Mouse (Mus musculus): ENCODE measurements around the gene Cbfb. TPM values are rescaled to one million over a fixed set of nuclear protein-coding genes. Genes with fewer than 3 reads are reported as not detected.
A peak's percentile ranks its signal among the peaks of the same experiment; 100 is the strongest.

Gene Cbfb
- total RNA-seq, 1 experiment from 2014 or later: 60.1 TPM

DNA sequence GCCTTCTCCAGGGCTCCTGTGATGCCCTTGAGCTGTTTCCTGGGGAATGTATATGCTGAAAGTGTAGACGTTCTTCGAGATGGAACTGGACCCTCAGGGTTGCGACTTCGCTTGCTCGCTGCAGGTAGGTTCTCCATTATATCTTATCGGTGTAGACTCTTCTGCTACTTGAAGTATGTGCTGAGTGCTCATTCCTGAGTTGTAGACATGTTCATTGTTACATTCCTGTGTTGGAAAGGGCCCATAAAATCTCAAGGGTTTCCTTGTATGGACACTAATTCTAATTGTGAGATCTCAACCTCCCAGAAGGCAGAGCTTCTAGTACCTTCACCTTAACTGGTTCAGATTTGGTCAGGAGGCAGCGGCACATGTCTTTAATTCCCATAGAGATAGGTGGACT, 70.5 kb downstream of the Cbfb start:
- no peak for DNase-seq

DNA sequence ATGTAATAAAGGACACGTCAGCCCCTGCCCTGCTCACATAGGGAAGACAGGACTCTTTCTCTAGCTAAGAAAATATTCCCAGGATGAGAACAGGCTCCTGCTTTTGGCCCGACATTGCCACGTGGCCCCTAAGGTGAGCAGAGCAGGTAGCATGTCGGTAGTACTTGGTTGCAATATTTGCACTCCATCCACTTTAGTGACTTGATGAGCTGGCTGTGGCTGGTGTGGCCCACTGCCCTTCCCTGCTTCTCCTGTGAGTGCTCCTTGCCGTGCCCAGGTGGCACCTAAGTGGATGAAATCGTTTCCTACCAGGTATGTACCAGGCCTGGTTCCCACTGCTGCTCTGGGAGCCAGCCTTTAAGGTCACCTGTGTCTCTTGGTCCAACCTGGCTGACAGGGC, 81.5 kb downstream of the Cbfb start:
- no peak for DNase-seq

DNA sequence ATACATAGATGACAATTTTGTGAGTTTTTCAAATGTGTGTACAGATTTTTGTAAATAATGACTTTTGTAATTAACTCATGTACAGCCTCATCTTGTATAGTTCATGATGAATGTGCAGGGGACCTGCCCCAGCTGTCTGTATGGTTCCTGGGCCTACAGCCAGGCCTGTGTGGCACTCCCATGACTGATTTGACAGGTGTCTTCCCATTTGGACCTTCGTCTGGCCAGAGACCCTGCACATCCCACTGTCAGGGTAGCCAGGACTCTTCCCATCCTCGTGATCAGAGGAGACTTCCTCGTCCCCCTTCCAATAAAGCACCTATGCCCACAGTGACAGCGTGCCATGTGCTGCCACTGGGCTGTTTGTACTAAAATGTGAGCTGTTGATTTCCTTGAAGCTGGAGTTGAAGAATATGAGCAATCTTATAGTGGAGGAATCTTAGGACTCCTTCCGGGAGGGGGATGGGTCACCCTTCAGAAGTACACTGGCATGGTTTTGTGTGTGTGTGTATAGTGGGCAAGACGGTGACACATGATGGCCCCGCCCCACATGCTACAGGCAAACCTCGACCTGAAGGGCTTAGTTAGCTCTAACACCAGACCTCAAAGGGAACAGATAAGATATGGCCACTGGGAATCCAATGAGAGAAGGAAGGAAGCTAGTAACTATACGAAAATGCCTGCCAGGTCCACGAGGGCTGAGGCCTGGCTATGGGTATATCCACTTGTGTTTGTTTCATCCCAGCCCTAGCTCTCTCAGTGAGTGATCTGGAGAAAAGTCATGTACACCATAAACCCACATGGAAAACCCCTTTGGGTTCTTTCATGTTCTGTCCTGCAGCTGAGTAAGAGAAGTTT, 82.4 kb downstream of the Cbfb start:
- no peak for DNase-seq

DNA sequence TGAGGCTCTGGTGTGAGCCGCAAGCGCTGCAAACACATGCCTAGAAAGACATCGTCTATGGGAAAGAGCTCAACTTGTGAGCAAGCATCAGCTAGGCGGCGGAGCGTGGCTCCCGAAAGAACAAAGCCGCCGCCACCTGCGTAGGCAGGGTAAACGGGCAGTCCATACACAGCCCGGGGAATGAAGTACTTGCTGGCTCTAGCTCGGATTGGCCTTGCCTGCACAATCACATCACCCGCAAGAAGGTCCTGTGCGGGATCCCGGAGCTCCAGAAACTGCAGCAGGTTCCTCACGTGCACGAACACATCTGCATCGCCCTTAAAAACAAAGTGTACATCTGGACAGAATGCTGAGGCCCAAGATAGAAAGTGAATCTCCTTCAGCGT, 83.3 kb downstream of the Cbfb start:
- DNase-seq: no peak

DNA sequence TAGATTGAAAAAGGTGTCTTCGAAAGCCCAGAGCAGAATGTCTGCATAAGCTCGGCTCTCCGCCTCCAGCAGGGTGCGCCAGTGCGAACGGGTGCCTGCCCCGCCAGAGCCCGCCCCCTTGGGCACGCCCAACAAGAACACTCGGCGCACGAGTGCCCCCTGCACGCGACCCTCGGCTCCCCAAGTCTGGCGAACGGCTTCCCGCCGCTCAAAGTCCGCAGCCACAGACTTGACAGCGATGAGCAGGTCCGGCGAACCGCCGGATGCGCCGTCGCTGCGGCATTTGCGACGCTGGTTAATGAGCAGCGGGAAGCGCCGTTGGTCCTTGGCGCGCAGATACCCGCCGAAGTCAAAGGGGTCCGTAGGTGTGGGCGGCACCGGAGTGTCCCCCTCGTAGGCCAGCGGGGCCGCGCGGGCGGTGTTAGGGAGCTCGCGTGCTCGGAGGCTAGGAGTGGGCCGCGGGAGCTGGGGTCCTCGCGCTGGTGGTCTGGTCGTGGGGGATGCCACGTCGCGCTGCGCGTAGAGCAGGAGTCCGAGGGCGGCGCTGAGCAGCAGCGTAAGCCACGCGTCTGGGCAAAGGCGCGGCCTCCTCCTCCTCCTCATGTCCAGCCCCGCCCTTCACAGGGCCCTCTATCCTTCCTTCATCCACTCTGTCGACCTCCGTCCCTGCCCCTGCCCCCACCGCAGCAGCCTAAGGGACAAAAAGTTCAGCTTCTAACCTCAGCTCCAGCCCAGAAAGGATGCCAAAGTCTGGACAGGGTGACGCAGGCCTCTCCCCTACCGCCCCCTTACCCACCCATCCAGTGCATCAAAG, 83.9 kb downstream of the Cbfb start:
- DNase-seq: peak; percentile 94

DNA sequence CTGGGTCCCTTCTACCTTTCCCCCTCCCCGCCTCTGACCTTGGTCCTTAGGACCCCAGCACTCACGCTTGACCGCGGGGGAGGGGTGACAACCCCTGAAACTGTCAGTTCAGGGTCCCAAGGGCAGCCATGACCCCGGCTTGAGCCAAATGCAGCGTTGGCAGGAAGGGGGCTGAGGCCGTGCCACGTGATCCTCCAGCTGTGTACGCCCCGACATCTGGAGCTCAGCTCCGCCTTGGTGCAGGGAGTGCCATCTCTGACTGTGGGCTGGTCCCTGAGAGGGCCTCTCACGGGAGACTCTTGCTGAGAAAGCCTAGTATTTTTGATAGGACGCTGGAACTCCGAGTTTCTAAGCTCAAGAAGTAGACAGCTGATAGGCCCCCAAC, 84.5 kb downstream of the Cbfb start, which contains the start of gene B3gnt9:
Gene B3gnt9, minus strand, starts transcription at position 188 of the 385 bp plus-strand sequence.
- DNase-seq: peak; percentile 75

DNA sequence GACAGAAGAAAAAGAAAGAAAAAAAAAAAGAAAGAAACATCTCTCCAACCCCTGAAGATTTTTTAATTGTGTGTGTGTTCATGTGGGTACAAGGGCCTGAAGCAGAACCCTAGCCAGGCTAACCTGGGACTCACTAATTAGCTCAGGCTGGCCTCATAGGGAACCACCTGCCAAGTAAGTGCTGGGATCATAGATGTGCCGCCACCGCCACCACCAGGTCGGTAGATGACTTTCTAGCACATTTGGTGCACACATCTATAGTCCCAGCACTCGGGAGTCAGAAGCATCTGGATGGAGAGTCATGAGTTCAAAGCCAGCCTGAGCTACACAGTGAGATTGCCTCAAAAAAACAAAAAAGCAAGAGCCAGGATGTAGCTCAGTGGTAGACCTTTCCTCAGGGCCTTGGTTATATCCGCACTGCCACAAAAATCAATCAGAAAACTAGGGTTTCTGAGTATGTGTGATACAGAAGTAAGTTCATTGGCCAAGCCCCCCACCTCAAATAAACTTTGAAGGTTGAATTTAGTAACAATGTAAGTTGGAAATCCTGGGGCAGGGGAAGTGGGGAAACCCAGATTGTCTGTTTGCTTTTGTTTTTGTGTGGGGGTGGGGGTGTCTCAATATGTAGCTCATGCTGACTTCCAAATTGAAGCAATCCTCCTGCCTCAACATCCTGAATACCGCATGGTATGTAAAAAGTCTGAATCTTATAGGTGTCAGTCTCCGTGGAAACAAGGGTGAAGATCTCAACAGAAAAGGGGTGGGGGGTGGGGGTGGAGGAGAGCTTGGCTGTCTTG, 87.0 kb downstream of the Cbfb start:
- no peak for DNase-seq

DNA sequence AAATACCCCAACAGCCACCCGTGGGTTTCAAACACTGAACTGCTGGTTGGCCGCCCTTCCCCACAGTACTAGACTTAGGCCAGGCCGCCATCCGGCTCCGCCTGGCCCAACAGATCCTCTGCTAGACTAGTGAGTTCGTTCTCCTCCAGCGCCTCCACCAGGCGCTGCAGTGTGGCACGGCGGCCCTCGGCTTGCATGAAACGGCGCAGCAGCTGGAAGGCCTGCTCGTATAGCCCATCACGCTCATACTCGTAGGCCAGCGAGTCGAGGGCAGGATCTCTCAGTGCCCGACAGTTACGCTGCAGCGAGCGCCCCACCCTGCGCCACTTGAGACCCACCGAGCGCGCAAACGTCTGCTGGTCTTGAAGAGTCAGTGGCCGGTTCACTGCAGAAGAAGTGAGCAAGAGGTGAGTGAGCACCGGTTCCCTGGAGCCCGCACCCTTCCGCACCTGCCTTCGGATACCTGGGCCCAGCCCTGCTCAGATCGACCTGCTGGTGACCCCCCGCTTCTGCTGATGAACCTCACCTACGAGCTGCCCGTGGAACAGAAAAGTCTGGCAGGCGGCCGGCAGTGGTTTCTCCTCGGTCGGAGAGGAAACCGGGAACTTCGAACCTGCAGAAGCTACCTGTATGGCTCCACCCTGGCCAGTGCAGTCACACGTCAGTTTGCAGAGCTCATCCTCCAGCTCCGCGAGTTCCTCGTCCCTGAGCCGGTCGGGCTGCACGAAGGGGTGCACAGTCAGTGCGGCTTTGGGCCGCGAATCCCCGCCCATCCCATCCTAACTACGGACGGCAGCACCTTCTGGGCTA, 88.6 kb downstream of the Cbfb start:
- peak; percentile 21 for DNase-seq

DNA sequence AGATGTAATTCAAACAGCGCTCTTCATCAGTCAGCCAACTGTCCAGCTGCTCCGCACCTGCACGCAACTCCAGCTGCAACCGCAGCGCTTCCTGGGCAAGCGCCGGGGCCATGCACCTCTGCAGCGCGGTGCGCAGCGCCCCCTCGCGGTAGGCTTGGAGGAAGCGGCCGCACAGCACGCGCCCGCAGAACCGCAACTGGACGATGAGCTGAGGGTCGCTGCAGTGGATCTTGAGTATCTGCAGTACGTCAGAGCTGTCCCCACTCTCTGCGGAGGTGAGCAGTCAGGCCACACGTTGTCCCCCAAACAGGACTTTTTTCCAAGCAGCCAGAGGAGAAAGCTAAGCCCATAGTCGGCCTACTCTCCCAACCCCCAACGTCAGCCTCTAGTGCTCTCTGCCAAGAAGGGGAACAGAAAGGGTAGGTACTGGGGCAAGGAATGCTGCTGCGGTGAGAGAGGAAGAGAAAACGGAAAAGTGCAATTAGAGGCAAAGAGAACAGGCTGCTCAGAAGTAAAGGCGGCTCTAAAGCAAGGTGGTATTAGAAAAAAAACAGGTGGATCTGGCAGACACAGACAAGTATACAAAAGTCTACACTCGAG, 89.3 kb downstream of the Cbfb start:
- peak; percentile 90 for DNase-seq

DNA sequence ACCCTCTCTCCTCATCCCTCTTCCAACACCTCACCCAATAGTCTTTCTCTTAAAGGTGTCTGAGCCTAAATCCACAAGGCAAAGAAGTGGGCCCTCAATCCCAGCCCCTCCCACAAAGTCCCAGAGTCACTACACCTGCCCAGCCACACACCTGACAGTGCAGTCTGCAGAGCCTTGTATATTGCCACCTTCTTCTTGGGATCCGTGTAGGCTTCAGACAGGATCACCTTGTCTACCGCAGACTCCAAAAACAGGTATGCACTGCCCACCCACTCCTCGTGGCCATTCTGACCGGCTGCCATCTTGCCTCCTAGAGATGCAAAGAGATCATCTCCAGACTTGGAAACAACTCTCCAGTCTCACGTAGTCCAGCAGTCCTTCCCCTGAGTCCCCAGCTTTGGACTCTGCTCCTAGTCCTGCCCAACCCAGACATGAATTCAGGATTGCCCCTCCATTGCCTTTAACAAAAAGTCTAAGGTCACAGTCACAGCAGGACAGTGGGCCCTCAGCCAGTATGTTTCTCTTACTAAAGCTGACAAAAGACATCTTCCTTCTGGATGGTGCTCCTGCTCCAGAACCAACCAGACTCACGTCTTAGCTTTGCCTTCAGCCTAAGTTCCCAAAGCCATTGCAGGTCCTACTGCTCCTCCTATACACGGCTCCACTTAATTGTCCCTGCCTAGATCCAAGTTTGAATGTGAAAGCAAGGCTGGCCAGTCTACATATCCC, 90.1 kb downstream of the Cbfb start:
- no peak for DNase-seq

DNA sequence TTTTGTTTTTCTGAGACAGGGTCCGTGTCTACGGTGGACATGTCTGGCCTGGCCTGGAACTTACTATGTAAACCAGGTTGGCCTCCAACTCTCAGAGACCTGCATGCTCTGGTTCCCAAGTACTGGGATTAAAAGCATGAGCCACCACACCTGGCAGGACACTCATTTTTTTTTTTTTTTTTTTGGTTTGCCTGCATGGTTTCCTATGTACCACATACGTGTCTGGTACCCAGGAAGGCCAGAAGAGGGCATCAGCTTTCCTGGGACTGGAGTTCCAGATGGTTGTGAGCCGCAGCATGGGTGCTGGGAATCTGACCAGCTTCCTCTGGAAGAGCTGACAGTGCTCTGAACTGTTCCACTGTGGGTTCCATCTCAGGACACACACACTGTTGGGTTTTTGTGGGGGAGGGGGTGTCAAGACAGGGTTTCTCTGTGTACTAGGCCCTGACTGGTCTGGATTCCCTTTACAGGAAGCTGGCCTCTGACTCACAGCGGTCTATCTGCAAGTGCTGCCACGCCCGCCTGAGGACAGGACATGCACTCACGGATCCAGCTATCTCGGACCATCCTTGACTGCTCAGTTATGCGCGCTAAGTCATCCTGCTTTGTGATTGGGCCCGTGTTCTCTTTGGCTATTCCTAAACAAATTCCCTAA, 91.0 kb downstream of the Cbfb start:
- DNase-seq: no peak

DNA sequence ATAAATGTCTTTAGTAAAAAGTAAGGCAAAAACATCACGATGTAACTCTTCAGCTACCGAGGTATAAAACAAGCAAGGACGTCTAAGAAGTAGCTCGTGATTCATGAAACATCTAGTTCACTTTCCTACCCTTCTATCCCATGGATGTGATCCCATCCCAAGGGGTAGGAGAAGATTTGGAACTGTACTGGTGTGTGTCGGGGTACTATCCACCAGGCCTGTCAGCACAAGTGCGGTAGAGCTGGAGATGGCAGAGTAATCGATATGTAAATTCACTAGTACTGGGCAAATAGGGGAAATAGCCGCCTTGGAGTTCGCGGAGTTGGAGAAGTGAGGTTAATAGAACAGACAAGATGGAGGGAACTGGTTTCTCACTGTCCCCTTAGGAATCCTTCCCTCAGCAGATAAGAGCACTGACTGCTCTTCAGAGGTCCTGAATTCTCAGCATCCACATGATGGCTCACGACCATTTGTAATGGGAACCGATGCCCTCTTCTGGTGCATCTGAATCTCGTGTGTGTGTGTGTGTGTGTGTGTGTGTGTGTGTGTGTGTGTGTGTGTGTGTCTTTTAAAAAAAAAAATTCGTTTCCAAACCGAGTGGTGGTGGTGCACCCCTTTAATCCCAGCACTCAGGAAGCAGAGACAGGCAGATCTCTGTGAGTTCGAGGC, 92.9 kb downstream of the Cbfb start:
- DNase-seq: no peak

DNA sequence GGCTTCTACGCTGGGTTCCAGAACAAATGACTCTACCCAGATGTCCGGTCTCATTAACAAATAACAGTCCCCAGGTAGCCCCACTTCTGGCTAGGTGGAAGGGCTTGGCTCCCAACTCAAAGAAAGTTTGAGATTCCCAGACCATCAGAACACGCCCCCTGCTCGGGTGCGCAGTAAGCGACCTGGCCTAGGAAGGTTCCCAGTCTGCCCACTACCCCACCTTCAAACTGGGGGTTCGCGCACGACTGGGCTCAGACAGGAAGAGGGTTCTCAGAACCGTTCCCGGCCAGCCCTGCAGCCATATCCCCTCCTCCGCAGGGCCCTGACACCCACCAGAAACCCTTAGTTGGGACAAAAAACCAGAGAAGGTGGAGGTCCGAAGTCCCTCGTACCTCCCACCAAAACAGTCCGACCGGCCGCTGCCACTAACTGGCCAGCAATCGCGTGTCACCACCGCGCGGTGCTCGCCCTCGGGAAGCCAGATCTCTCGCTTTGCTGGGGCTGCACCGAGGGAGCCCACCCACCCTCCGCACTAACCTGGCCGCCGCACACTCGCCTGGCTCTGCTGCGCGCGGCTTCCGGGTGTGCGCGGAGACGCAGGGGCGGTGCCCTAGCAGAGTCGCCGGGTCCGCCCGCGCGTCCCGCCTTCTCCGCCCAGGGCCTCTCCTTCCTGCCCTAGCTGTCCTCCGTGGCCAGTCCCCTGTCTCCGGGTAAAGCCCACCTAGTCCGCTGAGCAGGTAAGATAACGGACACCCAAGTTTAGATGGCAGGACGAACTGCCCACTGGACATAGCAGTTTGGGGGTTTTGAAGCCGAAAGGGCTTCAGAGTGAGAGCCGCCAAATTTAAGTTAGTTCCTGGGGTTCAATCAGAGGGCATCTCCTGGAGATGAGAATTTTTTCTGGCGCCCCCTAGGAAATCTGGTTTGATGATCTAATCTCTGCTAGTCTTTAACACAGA, 93.8 kb downstream of the Cbfb start, which contains the start of the genes Tradd and Fbxl8:
Gene Tradd, minus strand, starts transcription at position 586 of the 959 bp plus-strand sequence.
Gene Fbxl8, plus strand, starts transcription at position 625 of the 959 bp plus-strand sequence.
- DNase-seq: peak; percentile 88

DNA sequence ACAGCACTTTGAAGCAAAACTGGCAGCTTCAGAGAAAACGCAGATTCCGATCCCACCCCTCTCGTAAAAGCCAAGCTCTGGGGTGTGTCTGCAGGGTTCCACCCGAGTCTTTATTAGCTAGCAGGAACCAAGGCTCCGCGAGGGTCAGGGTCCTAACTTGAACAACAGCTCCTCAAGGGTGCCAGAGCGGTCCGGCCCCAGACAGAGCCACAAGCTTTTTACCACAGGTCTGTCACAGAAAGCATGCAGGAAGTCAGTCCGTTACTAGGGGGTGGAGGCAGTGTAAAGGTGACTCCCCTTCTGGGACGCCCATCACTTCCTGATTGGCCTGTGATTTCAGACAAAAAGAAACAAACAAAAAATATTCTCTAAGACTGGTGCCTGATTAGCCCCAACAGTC, 94.7 kb downstream of the Cbfb start:
- no peak for DNase-seq

DNA sequence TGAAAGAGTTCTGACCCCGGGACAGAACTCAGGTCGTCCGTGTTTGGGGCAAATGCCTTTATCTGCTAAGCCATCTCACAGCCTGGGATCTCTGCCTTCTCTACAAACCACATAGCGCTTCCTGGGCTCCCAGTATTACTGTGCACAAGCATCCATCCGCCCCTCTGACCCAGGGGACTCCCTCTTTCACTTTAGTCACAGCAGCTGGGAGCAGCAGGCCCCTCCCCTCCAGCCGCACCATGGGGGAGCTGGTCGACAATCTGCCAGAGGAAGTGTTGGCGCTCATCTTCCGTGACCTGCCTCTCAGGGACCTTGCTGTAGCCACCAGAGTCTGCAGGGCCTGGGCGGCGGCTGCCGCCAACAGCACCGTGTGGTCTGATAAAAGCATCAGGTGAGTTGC, 96.3 kb downstream of the Cbfb start:
- no peak for DNase-seq

Data from adrenal gland, postnatal 14 days (tissue).